Mouse (Mus musculus): Measurements from ENCODE around the gene Hdac6. TPM values are rescaled to one million over a fixed set of nuclear protein-coding genes. Genes with fewer than 3 reads are reported as not detected.
"Not testable (repeated sequence)": the region's sequence is repeated elsewhere in the genome, so short reads cannot be mapped to it uniquely, and the experiment has no call there.

The Hdac6 gene
- total RNA-seq, 1 experiment from 2014 or later, result 4.1 TPM

DNA sequence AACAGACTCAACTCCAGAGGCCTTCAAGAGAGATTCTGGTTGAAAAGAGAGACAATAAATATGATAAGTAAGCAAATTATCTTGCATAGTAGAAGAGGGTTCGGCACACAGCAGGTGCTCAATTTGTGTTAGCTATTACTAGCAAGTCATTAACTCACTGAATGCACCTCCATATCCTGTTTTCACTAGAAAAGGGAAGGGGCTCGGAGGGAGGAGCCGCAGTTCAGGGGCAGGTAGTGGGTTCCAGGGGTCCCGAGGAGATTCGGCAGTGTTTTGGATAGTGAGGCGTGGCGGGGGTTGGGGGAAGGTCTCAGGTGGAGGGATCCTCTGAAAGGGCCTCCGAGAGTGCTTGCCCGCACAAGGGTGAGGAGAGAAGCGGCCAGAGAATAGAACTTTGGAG lies 20.6 kb downstream of the Hdac6 start:
- ATAC-seq (replicated peaks; ENCODE audit: insufficient number of reproducible peaks, low FRiP score, low TSS enrichment, poor library complexity, severe bottlenecking), result no peak

DNA sequence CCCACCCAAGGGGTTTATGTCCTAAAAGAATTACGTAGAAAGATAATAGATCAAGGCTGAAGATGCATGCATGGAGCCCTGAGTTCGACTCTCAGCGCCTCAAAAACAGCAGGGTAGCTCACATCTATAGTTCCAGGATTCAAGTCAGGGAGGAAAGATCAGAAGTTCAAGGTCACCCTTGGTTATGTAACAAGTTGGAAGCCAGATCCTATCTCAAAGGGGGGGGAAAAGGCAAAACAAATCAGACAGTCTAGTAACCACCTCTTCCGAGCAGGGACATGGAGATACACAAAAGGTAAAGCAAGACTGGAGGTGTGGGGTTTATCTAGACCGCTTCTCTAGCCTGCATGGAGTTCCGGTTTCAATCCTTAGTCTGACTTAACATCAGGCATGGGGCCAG lies 21.4 kb downstream of the Hdac6 start:
- ATAC-seq (replicated peaks; ENCODE audit: insufficient number of reproducible peaks, low FRiP score, low TSS enrichment, poor library complexity, severe bottlenecking), result no peak

DNA sequence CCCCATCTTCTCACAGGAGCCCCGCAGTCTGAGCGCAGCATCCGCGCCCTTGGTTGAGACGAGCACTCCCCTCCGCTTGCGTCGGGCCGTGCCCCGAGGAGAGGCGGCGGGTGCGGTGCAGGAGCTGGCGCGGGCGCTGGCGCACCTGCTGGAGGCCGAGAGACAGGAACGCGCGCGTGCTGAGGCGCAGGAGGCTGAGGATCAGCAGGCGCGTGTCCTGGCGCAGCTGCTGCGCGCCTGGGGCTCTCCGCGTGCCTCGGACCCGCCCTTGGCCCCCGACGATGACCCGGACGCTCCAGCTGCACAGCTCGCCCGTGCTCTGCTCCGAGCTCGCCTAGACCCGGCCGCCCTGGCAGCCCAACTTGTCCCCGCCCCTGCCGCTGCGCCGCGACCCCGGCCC lies 25.7 kb downstream of the Hdac6 start:
- ATAC-seq (replicated peaks; ENCODE audit: insufficient number of reproducible peaks, low FRiP score, low TSS enrichment, poor library complexity, severe bottlenecking), result no peak

DNA sequence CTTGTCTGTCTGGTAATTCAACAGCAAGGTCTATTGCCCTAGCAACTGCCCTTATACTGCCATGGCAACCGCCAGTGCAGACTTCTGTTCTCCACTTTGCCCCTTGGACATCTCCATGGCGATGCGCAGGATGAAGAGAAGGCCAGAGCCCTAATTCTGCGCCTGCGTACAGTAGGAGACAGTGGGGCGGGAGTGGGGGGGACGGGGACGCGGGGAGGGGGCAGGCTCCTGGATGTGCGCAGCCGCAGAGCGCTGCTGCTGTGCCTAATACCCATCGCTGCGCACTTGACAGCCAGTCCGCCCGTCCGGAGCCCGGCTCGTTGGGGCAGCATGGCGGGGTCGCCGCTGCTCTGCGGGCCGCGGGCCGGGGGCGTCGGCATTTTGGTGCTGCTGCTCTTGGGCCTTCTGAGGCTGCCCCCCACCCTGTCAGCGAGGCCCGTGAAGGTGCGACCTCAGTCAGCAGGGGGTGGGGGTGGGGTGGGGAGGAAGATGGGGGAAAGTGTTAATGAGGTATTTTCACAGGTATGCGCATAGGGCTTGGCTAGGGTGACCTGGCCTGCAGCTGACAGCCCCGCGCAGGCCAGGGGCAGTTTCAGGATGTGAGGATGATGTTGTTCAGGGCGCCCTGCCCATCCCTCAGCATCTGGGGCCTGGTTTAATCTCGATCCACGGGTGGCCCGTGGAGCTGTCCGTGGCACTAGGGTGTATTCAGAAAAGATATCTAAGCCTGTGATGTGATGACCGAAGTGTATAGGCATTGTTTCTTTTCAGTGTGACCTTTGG lies 27.9 kb downstream of the Hdac6 start, which contains the start of gene Pcsk1n:
Gene Pcsk1n (plus strand): TSS at position 222 of the 783 bp plus-strand sequence.
- no peak for ATAC-seq (replicated peaks; ENCODE audit: insufficient number of reproducible peaks, low FRiP score, low TSS enrichment, poor library complexity, severe bottlenecking)

DNA sequence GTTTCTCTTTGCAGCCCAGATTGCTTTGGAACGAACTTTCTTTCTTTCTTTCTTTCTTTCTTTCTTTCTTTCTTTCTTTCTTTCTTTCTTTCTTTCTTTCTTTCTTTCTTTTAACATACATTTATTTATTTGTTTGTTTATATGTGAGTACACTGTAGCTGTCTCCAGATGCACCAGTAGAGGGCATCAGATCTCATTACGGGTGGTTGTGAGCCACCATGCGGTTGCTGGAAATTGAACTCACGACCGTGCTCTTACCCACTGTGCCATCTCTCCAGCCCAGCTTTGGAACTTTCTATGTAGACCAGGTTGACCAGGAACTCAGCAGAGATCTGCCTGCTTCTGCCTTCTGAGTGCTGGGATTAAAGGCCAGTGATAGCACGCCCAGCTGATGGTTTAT lies 29.7 kb downstream of the Hdac6 start:
- ATAC-seq (replicated peaks; ENCODE audit: insufficient number of reproducible peaks, low FRiP score, low TSS enrichment, poor library complexity, severe bottlenecking), result not testable (repeated sequence)

DNA sequence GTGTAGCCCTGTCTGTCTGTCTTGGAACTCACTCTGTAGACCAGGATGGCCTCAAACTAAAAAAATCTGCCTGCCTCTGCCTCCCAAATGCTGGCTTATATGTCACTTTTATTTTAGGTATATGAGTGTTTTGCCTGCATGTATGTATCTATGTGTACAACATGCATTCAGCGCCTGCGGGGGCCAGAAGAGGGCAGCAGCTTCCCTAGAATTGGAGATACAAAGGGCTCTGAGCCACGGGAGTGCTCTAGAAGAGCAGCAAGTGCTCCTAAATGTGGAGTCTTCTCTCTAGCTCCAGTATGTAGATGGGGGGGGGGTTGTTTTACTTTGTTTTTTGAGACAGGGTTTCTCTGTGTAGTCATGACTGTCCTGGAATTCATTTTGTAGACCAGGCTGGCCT lies 32.0 kb downstream of the Hdac6 start:
- 0 out of 2 replicates have a peak, but pooled peaks have one; percentile 47 for ATAC-seq (replicated peaks; ENCODE audit: insufficient number of reproducible peaks, low FRiP score, low TSS enrichment, poor library complexity, severe bottlenecking)

DNA sequence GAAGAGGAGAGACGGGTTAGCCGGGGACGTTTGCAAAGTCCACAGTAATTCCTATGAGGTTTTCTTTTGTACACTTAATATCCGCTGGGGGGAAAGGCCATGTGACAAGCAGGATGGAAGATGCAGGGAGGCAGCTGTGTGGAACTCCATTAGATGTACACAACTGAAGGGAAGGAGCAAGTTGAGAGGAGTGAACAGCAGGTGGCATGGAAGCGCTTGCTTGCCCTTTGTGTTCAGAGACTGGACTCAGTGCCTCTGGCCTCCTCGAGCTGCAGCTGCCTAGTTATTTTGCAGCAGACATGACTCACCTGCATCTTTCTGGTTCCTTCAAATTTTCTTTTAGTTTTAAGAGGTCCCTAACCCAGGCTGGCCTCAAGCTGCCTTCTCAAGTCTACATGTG lies 37.2 kb downstream of the Hdac6 start:
- no peak for ATAC-seq (replicated peaks; ENCODE audit: insufficient number of reproducible peaks, low FRiP score, low TSS enrichment, poor library complexity, severe bottlenecking)

DNA sequence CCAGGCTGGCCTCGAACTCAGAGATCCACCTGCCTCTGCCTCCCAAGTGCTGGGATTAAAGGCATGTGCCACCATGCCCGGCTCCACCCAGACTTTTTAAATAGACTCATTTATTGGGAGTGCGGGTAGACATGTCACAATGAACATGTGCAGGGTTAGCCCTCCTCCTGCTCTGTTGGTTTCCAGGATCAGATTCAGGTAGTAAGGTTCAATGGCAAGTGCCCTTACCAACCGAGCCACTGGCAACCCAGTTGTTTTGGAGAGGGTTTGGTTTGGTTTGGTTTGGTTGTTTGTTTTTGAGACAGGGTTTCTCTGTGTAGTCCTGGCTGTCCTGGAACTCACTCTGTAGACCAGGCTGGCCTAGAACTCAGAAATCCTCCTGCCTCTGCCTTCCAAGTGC lies 38.4 kb downstream of the Hdac6 start, which contains the start of gene Gm10490:
Gene Gm10490 (plus strand): TSS at position 301 of the 400 bp plus-strand sequence.
- not testable (repeated sequence) for ATAC-seq (replicated peaks; ENCODE audit: insufficient number of reproducible peaks, low FRiP score, low TSS enrichment, poor library complexity, severe bottlenecking)

DNA sequence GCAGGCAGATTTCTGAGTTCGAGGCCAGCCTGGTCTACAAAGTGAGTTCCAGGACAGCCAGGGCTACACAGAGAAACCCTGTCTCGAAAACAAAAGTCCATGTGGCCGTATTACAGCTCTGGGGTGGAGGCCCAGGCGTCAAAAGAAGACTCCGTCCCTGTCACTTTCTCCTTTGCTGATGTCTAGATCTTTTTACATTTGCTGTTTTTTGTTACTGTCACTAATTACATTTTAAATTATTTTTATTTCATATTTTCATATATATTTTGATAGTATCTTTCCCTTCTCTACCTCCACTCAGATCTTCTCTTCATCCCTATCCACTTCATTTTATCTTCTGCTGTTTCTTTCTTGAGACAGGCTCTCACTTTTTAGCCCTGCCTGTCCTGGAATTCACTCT lies 40.0 kb downstream of the Hdac6 start, which contains the start of gene Gm10491:
Gene Gm10491 (minus strand): TSS at position 101 of the 400 bp plus-strand sequence.
- no peak for ATAC-seq (replicated peaks; ENCODE audit: insufficient number of reproducible peaks, low FRiP score, low TSS enrichment, poor library complexity, severe bottlenecking)

DNA sequence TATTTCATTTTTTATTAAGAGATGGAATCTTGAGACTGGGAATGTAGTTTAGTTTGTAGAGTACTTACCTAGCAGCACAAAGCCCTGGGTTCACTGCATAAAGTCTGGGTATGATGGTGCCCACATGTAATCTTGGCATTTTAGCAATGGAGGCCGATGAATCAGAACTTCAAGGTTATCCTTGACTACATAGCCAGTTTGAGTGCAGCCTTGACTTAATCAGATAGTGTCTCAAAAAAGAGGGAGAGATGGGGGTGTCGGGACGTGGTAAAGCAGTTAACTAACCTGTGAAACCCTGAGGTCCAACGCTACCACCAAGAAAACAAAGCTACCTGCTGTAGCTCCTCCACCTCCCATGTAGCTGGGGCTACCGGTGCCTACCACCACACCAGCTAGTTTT lies 43.2 kb downstream of the Hdac6 start:
- ATAC-seq (replicated peaks; ENCODE audit: insufficient number of reproducible peaks, low FRiP score, low TSS enrichment, poor library complexity, severe bottlenecking), result no peak

DNA sequence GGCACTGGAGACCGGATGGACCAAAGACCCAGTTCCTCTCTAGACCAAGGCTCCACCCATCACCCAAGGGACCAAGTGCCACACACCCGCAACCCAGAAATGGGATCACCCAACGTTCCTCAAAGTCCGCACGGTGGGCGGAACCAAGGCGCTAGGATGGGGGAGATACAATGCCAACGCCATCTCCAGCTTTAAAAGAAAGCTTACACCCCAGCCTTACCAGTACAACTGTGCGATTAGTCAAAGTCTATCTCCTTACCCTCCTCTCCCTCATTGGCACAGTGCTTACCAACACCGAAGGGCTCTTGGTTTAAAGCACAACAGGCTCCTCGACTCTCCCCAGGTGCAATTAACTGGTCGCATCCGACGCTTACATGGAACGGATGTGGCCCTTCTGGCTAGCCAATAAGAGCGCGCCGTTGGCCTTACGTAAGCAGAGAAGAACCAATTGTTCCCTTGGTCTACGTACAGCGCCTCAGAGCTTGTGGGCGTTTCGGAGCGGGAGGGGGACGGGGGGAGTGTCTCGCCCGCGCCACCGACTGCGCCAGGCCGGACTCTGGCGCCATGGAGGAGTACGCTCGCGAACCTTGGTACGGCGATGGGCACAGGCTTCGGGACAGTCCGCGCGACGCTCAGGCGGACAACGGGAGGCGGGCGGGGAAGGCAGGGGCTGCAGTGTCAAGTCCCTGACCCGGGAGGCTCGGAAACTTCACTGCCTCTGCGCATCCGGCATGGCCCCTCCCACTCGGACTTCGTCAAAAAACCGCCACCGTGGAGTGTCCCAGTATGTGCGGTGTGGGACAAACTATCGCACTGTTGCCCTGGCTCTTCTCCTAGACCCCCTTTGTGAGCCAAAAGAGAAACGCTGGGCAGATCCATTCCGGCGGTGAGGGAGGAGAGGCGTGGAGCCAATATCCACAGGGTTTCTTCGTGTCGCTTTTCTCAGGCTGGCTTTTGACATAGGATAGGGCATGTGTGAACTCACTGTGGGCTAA lies 48.5 kb downstream of the Hdac6 start, which contains the start of the genes Pqbp1 and Timm17b:
Gene Pqbp1 (minus strand): TSS at position 390 of the 995 bp plus-strand sequence.
Gene Timm17b (plus strand): TSS at position 478 of the 995 bp plus-strand sequence.
- peak; percentile 94 for ATAC-seq (replicated peaks; ENCODE audit: insufficient number of reproducible peaks, low FRiP score, low TSS enrichment, poor library complexity, severe bottlenecking)

DNA sequence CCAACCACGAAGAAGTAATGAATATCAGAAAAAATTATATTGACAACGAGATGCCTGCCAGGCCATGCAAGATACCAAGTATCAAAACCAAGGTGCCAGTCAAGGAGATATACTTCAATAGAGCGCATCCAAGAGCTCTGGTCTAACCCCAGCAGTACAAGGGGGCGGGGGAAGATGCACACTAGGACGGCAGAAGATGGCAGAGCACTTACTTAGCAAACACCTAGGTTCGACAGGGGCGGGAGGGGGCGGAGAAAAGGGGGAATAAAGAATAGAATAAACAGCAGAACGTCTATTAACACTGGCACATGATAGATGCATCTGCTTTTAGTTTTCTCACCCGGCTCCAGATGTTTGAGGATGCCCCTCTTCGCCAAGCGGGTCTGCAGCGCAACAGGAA lies 49.5 kb downstream of the Hdac6 start:
- no peak for ATAC-seq (replicated peaks; ENCODE audit: insufficient number of reproducible peaks, low FRiP score, low TSS enrichment, poor library complexity, severe bottlenecking)

DNA sequence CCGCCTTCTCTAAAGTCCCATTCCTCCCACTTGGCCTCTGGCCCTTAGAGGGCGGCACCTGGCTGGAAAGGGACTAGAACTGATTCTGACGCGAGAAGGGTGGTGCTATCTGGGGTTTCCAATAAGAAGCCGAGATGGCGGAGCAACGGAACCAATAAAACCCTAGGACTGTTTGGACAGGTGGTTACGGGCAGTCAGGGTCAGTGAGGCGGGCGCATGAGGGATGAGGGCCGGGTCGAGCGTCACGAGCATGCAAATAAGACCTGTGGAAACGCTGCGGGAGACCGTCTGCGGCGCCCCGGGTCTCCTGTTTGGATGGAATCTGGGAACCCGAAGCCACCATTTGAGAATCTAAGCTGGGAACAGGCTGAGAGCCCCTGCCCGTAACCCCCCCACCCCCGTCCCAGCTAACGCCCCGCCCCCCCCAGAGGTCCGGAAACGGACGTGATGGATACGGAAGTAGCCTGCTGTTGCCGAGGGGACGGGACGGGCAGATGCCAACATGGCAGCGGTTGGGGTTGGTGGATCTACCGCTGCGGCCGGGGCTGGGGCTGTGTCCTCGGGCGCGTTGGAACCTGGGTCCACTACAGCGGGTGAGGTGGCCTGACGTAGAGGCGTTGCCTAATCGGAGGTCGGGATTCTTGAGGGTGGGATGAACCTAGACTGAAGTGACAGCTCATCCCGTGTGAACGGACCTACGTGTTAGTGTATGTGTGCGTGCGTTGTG lies 63.7 kb downstream of the Hdac6 start, which contains the start of gene Slc35a2:
Gene Slc35a2 (plus strand): TSS at position 188 of the 727 bp plus-strand sequence.
- ATAC-seq (replicated peaks; ENCODE audit: insufficient number of reproducible peaks, low FRiP score, low TSS enrichment, poor library complexity, severe bottlenecking), result peak; percentile 91

Other genes starting within 250 kb of the Hdac6 start
- 27.2 to 41.6 TPM (median 36.4 TPM) in 3 replicates for gene Wdr45, start 233.6 kb downstream of the Hdac6 start, total RNA-seq (2017)
- 0.75 TPM in 1 of 3 replicates, not detected in the others for gene Gm45208, start 225.6 kb downstream of the Hdac6 start, total RNA-seq (2017)
- gene Praf2, start 219.4 kb downstream of the Hdac6 start, total RNA-seq (2017), result 6.3 to 9.0 TPM (median 6.8 TPM) in 3 replicates
- gene Ccdc120, start 197.0 kb downstream of the Hdac6 start, total RNA-seq (2017), result not detected in 3 replicates
- gene Tfe3, start 185.3 kb downstream of the Hdac6 start, total RNA-seq (2017), result 14.5 to 27.8 TPM (median 20.8 TPM) in 3 replicates
- gene Gripap1, start 158.1 kb downstream of the Hdac6 start, total RNA-seq (2017), result 67.2 to 156 TPM (median 123 TPM) in 3 replicates
- 1.3 TPM in 1 of 3 replicates, not detected in the others for gene Kcnd1, start 125.6 kb downstream of the Hdac6 start, total RNA-seq (2017)
- 79.5 to 120 TPM (median 107 TPM) in 3 replicates for gene Otud5, start 106.5 kb downstream of the Hdac6 start, total RNA-seq (2017)
- gene Pim2, start 69.6 kb downstream of the Hdac6 start, total RNA-seq (2017), result 3.0 to 9.9 TPM (median 3.6 TPM) in 3 replicates
- 7.9 to 18.1 TPM (median 15.9 TPM) in 3 replicates for gene Slc35a2, start 63.9 kb downstream of the Hdac6 start, total RNA-seq (2017)
- gene Pqbp1, start 48.6 kb downstream of the Hdac6 start, total RNA-seq (2017), result 119 to 165 TPM (median 164 TPM) in 3 replicates
- gene Timm17b, start 48.5 kb downstream of the Hdac6 start, total RNA-seq (2017), result 12.0 to 33.0 TPM (median 21.2 TPM) in 3 replicates
- not detected in 3 replicates for gene Gm10491, start 40.1 kb downstream of the Hdac6 start, total RNA-seq (2017)
- not detected in 3 replicates for gene Gm10490, start 38.3 kb downstream of the Hdac6 start, total RNA-seq (2017)
- gene Pcsk1n, start 28.1 kb downstream of the Hdac6 start, total RNA-seq (2017), result not detected in 3 replicates
- not detected in 3 replicates for gene Eras, start 19.3 kb downstream of the Hdac6 start, total RNA-seq (2017)
- gene Gata1, start 30.2 kb upstream of the Hdac6 start, total RNA-seq (2017), result 1.4 to 17.9 TPM (median 3.3 TPM) in 3 replicates
- gene Glod5, start 70.6 kb upstream of the Hdac6 start, total RNA-seq (2017), result not detected in 3 replicates
- gene Suv39h1, start 126.9 kb upstream of the Hdac6 start, total RNA-seq (2017), result 19.0 to 19.7 TPM (median 19.1 TPM) in 3 replicates
- 129 to 156 TPM (median 134 TPM) in 3 replicates for gene Was, start 142.6 kb upstream of the Hdac6 start, total RNA-seq (2017)
- gene Wdr13, start 185.0 kb upstream of the Hdac6 start, total RNA-seq (2017), result 22.2 to 44.8 TPM (median 28.6 TPM) in 3 replicates
- gene Rbm3, start 198.0 kb upstream of the Hdac6 start, total RNA-seq (2017), result 767 to 1,158 TPM (median 1,044 TPM) in 3 replicates
- 3.3 to 6.7 TPM (median 5.1 TPM) in 3 replicates for gene Tbc1d25, start 228.3 kb upstream of the Hdac6 start, total RNA-seq (2017)
- gene Ebp, start 245.6 kb upstream of the Hdac6 start, total RNA-seq (2017), result 88.6 to 117 TPM (median 97.4 TPM) in 3 replicates